Mouse (Mus musculus): ENCODE results near the gene Rnf208. TPM values are rescaled to one million over a fixed set of nuclear protein-coding genes. Genes with fewer than 3 reads are reported as not detected.
A peak's percentile ranks its signal among the peaks of the same experiment; 100 is the strongest.

Gene Rnf208
- 100 to 1,000 TPM; 263 to 288 (median 266) TPM for total RNA-seq (2022)

DNA sequence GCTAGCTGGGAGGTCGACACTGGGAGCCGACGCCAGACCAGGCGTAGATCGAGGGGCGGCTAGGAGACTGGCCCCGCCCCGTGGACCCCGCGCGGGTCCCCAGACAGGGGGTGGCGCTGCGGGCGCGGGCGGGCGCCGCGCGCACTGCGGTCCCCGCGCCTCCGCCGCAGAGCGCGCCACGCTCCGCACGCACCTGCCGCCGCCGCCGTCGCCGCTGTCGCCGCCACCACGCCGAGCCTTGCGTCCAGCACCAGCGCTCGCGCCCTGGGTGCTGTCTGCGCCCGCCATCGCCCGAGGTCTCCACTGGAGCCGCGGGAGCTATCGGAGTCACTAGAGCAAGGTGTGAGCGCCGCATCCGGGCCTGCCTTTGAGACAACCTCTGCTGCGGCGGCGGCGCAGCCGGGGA lies at the start of gene Rnf208, which contains the start of gene Cysrt1:
TSS of gene Rnf208 (plus strand) at position 155 of the 406 bp plus-strand sequence.
TSS of gene Cysrt1 (minus strand) at position 352 of the 406 bp plus-strand sequence.
- no peak for DNase-seq (ENCODE audit: low spot score in 2 of 2)

DNA sequence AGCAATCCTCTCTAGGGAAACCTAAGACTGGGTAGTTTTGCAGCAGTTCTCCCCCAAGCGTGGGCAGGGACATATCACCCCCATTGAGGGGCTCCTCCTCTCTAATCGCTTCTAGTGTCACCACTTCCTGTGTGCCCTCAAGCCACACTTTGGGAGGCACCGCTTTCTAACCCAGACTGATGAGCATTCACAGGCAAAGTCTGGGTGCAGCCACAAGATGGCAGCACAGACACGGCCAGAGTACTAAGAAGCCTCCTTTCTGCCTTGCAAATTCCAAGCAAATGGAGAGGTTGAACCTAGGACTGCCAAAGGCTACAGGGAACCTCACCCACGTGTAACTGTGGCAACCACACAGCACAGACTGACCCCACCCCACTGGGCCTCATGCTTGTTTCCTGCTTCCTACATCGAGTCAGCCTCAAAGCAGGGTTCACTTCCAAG lies 48.7 kb upstream of the Rnf208 start:
- peak in 1 of 2 experiments; percentile 69 for DNase-seq (ENCODE audit: low spot score in 2 of 2)

DNA sequence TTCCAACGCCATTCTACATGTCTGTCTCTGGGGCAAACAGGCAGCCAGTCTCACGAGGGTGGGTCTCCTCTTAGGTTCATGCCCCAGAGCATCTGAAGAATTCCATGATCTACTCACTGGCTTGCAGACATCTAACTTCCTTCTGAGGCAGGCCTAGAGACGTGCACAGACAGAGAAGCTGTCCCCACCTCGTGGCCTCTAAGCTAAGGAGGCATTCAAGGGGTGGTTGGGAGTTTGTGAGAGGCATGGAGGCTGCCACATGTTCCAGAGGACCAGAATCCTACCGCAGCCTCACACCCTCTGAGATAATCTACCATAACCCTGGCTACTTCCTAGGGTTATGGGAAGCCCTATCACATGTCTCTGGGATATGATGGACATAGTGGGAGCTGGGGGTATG lies 48.0 kb upstream of the Rnf208 start:
- no peak for DNase-seq (ENCODE audit: low spot score in 2 of 2)

DNA sequence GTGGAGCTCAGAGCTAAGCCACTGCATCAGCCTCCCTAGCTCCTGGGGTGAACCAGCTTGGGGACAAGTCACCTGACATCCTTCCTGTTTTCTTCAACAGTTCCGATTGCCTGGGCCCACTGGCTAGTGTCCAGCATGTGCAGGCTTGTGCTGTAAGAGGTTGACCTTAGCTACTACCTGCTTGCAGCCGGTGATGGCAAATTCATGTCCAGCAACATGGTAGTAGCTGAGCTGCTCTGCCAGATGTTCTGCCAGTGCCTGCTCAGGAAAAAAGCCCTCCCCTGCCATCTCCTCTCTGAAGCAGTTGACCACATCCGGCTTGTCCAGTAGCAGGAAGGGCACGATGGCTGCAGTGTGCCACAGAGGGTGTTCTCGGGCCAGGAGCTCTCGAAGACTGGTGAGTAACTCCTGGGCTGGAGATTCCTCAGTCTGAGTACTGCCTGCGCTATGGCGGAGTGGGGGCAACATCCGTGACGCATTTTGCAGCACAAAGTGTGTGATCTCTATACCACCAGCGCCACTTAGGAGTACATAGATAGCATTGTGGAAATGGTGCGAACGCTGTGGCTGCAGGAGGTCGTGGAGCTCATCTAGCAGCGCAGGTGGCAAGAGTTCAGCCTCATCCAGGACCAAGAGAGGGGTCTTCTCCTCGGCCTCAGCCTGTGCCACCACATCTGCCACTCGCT lies 47.4 kb upstream of the Rnf208 start:
- no peak for DNase-seq (ENCODE audit: low spot score in 2 of 2)

DNA sequence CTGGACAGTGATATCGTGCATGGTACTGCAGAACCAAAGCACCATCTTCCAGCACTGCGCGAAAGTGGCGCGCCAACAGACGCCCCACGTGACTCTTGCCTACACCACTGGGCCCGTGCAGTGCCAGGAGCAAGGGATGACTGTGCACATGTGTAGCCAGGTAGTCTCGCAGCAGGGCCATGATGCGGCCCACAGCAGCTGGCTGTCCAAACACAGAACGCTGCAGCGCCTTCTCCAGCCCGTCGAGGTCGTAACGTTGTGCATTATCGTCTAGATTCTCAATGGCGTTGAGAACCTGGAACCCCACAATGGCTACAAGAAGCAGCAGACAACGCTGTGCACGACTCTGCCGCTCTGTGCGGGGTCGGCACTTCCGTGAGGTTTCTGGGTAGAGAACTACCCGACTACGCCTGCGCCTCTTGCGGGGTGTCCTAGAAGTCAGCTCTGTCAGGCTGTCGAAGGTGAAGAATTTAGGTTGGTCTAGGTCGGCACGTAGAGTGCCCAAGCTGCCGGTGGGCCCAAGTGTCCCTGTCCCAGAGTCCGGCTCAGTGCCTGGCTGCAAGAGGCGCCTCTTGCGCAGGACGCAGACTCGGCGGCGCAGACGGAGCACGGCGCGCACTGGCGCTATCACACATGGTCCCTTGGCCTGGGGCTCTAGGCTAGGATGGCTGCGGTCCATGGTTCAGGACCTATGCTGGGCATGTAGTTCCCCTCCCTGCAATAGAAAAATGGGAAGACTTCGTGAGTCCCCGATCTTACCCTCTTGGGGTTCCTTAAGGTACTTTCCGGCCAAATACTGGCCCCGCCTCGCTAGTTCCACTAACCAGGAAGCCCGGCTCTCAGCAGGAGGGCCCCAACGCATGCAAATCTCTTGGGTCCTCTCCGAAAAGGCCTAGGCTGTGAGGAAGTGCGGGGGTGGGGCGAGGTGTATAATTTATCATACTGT lies 46.6 kb upstream of the Rnf208 start:
- DNase-seq (ENCODE audit: low spot score in 2 of 2): no peak

DNA sequence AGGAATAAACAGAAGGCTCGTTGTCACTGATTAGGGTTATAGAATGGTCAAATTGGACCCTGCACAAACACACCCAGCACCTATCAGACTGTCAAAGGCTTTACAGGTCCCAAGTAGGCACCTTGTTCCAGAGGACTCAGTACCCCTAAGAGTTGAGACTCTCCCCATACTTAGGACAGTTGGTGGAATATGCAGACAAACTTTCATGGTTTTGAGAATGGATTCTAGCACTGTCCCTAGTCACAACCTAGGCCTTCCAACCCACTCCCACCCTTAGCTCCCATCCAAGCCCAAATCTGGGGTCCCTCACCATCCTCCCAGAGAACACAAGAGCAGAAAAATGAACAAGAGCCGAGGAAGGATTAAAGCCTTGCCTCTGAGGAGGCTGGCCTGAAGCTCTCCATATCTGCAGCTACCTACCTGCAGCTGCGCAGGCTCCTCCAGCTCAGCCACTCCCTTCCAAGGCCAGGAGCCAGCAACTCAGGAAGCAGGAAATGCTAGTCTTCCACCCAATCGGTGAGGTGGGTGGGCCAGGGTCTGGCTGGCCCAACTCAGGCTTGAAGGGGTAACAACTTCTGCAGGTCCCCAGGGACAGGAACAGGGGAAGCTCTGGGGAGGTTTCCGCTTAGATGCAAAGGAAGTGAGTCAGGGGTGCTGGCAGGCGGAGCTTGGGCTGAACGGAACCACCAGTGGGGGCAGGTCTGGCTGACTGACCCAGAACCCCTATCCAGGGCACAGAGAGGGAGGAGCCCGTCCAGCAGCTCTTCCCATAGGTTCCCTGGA lies 45.7 kb upstream of the Rnf208 start, which contains the start of gene Tor4a:
TSS of gene Tor4a (minus strand) at position 715 of the 783 bp plus-strand sequence.
- no peak for DNase-seq (ENCODE audit: low spot score in 2 of 2)

DNA sequence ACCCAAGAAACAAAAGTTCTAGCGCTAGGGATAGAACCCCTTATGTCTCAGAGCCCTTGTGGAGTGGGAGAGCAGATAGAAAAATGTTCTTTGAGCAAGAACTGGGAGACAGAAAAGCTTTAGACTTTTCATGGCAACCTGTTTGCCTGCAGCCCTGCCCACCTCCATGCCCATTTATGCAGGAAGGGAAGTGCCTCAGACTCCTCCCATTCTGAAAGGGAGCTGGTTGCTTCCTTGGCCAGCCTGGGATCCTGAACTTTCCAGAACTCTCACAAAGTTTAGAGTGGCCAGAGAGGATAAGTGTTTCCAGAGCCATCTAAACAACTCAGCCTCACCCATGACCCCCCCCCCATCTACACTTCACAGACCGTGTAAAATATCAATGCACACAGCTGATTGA lies 44.9 kb upstream of the Rnf208 start:
- no peak for DNase-seq (ENCODE audit: low spot score in 2 of 2)

DNA sequence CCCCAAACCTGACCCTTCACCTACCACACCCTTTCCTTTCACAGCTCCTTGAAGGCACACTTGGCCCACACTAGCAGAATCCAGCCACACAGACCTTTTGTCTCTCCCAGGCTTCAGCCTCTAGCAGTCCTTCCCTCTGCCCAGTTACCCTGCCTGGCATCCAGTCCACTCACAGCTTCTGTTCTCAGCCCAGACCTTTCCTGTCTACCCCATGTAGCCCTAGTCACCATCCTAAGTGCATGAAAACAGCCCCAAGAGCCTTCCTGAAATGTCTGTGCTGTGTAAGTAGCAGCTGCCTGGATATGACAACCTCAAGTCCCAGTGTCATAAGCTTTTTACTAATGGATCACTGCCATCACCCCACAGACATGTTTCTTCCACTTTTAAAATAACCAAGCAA lies 44.1 kb upstream of the Rnf208 start:
- no peak for DNase-seq (ENCODE audit: low spot score in 2 of 2)

DNA sequence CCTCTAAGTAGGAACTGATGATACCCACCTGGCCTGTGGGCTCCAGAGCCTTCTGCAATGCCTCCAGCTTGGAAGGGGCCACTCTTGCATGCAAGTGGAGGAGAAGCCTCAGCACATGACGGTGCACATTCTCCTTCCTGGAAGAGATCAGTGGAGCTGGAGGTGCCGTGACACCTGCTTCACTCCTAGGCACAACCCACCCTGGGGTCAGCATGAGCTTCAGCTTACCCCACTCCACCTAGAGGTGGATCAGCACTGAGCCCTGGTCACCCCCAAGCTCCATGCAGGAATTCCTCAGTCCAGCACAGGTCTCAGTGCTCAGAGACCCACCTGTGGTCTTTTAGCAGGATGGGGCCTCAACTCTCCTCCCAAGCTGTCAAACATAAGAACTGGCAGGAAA lies 41.4 kb upstream of the Rnf208 start:
- no peak for DNase-seq (ENCODE audit: low spot score in 2 of 2)

DNA sequence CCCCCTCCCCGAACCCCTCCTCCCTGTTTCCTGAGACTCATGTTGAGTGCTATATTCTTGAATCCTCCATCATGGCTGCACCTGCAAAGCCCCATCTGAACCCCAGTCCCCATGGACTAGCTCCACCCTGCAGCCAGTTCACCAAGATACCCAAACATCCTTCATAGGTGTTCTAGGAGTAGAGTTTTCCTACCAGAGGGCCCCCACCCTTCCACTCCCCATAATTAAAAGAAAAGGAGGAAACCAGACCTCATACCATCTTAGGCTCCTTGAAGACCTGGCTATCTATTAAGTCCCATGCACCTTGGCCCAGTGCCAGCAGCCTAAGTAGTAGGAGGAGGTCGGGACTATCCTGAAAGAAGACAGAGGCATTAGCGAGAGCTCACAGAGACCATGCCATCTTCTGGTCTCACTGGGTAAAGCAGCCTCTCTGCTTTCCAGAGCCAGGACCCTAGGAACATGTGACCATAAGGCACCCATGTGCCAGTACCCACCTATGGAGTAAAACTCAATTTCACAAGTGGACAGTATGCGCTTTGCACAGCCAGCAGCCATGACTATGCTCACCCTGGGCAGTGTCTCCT lies 38.3 kb upstream of the Rnf208 start:
- no peak for DNase-seq (ENCODE audit: low spot score in 2 of 2)

DNA sequence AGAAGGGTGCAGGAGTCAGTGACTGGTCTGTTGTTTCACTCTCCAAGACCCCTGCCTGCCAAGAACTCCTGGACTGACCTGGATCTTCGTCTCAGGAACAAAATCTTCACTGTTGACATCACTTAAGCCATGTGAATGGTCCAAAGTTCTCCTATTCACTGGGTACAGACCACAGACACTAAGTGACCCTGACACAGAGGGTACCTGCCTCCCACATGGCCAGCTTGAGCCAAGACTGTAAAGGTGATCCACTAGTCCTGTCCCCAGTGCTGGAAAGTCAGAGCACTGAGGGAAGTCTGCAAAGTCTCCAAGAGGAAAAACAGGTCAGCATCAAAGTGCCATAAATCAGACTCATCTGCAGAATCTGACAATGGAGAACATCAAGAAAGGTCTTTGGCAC lies 34.5 kb upstream of the Rnf208 start:
- no peak for DNase-seq (ENCODE audit: low spot score in 2 of 2)

DNA sequence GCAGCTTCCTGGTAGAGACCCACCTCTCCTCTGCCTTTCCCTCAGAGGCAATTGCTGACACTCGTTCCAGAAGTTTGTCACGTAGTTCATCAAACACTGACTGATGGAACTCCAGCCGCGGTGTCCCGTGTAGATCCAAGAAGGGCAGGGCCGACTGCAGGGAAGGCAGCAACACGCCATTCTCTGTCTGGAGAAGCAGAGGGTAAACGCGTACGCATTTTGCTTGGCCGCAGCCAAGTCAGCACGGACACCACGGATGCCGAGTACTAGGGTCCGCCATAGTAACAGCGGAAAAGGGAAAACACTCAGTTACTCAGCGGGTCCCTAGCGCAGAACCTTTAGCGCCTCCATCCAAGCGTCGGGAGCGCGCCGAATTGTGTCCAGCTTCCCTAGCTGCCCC lies 31.4 kb upstream of the Rnf208 start:
- DNase-seq (ENCODE audit: low spot score in 2 of 2): no peak

DNA sequence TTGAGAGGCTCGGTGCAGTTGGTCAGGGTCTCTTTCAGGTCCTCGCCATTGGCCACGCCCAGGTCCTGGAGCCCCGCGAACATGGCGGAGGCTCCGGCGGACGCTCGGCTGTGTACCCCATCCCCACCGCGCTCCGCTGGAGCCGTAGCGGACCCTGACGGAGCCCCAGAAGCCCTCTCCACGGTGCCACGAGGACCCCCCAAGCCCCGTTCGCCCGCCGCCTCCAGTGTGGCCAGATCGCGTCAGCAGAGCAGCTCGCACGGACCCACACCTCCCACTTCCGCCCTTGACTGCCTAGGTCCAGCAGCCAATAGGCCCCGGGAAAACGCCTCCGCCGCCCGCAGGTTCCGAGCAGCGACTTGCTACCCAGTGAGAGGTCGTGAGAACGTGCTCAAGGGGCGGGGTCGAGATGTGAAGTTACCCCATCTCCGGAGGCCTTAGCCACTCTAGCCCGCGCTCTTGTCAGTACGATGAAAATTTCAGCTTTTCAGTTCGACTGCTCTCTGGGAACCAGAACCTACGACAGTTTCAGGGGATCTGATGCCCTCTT lies 30.9 kb upstream of the Rnf208 start, which contains the start of gene Nelfb:
TSS of gene Nelfb (minus strand) at position 369 of the 550 bp plus-strand sequence.
- DNase-seq (ENCODE audit: low spot score in 2 of 2): peak; percentile 71 to 78

DNA sequence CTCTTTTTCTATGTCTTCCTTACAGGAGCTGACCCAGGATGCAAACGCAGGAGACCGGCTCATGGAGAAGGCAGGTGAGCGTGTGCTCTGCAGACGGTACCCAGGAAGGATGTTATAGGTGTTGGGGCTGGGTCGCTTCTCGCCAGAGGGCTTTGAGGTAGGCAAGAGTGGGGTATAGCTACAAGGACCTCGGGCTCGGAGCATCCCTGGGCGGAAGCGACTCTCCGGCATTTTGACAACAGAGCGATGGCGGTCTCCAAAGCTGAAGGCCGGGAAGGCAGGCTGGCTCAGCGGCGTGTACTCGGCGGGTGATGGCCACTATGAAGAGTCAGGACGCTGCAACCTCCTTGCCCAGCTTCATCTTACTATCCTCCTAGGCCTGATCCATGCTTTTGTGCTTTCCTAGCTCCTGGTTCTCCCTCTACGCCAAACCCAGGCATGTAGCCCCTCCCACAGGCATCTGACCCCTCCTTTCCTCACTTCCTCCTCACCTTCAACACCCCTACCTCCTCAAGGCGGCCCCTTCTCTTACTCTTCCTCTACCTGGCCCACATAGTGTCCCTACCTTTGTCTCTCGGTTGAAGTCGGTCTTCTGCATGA lies 28.7 kb upstream of the Rnf208 start:
- DNase-seq (ENCODE audit: low spot score in 2 of 2): no peak

DNA sequence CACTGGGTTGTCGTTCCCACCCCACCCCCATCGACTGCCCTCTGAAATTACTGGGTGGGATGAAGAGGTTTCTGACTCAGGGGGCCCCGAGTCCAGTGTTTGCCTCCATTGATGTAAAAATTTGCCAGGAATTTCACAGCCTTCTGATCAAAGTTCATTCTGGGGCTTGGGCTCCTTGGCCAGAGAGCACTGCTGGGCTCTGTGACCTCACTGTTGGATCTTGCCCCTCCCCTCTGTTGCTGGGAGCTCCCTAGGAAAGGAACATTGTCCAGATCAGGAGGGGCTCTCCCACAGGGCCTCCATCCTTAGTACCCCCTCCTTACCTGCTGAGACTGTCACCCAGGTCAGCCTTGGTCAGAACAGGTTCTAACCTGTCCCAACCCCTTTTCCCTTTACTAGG lies 27.6 kb upstream of the Rnf208 start, which contains the start of gene Stpg3:
TSS of gene Stpg3 (minus strand) at position 194 of the 400 bp plus-strand sequence.
- no peak for DNase-seq (ENCODE audit: low spot score in 2 of 2)

DNA sequence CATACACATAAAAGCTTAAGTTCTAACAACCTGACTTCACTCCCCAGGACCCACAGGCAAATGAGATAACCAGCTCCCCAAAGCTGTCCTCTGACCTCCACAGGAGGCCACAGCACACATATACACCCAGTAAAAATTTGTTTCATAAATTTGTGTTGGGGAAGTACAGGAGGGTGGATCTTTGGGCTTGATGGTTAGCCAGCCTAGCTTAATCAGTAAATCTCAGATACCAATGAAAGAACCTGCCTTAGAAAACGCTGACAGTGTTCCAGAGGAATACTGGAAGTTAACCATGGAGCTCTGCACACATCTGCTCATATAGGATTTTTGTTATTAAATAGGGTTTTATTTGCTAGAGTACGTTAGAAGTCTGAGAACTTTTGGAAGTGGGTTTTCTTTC lies 24.4 kb upstream of the Rnf208 start:
- no peak for DNase-seq (ENCODE audit: low spot score in 2 of 2)

DNA sequence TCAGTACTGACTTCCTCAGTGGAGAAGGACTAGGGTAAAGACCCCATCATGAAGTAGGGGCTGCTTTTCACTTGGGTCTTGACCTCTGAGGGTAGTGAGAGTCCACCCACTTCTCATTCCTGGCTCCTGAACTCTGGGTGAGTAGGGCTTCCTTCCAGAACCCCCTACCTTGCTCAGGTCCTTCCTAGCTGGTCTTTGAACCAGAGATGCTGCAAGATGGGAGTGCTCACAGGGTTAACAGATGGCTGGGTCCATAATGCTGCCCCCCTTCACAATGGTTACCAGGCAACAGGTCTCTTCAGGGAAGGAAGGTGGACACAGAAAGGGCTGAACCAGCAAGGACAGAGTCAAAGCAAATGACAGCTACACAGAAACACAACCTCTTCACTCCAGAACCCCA lies 23.6 kb upstream of the Rnf208 start, which contains the start of gene Fam166a:
TSS of gene Fam166a (plus strand) at position 301 of the 400 bp plus-strand sequence.
- DNase-seq (ENCODE audit: low spot score in 2 of 2): no peak

DNA sequence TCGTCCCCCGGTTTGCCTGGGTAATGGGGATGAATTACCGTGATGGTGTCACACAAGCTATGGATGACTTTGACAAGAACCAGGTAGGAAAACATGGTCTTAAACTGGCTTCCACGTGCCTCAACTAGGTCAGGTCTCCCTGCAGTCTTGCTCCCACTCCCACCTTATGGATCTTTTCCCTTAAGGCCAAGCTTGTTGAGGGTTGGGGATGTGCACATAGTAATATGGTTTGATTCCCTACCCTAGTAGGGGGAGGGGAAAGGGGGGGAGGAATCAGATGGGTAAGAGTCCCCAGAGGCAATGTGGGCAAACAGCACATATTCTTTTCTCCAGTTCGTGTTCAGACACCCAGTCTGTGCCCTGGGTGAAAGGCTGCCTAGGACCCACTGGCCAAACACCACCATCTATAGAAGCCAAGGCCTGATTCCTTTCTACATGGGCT lies 20.7 kb upstream of the Rnf208 start:
- no peak for DNase-seq (ENCODE audit: low spot score in 2 of 2)

DNA sequence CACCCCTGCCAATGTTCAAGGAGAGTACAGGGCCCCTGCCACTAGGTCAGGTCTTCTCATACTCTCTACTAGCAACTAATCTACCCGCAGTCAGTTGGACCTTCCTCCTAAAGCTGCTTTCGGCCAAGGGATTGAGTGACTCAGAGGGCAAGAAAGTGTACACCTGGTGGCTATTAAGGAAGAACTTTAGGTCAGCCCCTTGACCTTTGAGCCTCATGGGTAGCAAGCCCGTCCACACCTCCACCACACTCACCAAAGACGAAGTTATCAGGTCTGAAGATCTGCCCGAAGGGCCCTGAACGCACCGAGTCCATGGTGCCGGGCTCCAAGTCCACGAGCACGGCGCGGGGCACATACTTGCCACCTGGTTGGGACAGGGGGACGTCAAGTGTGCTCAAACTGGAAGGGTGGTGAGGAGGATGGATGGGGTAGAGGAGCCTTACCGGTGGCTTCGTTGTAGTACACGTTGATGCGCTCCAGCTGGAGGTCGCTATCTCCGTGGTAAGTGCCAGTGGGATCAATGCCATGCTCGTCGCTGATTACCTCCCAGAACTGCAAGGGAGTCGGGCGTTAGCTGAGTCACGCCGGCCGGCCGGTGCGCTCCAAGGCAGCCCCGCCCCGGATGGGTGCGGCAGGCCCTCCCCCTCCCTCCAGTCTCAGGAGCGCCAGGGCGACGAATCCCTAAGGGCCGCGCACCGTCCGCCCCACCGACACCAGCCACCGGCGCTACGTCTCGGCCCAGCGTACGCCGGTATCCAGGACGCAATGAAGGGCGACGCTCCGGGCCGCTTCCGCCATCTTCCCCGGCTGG lies 18.2 kb upstream of the Rnf208 start:
- peak in 1 of 2 experiments; percentile 83 for DNase-seq (ENCODE audit: low spot score in 2 of 2)

All from left cerebral cortex, adult 8-10 months (tissue).